Mouse (Mus musculus) CD4-positive, CD25-positive, alpha-beta regulatory T cell, adult 2 months (primary cell): ENCODE measurements around the gene Vac14.
A peak's percentile ranks its signal among the peaks of the same experiment; 100 is the strongest.

ENCODE experiments used
- DNase-seq: peaks from one replicate; pipeline ENCODE4 v3.0.0-alpha.2; 2012; ENCODE audit warnings: low read depth, low spot score

The Vac14 gene

GRCm38 (mm10) chr8:110717131-110717530, 98.7 kb downstream of the Vac14 start:
- DNase-seq = no peak

- DNase-seq = no peak
Measured at GRCm38 (mm10) chr8:110718209-110718968, 100.0 kb downstream of the Vac14 start.

GRCm38 (mm10) chr8:110718969-110719670, 100.7 kb downstream of the Vac14 start:
- no peak for DNase-seq

GRCm38 (mm10) chr8:110719898-110720653, 101.7 kb downstream of the Vac14 start:
- no peak for DNase-seq

- peak; percentile 31 for DNase-seq
Measured at GRCm38 (mm10) chr8:110720685-110721598, 102.6 kb downstream of the Vac14 start, which contains the start of gene Mtss1l. Mtss1l (plus strand) TSS chr8:110721476.

- peak; percentile 29 for DNase-seq
Measured at GRCm38 (mm10) chr8:110721606-110722413, 103.4 kb downstream of the Vac14 start.

- no peak for DNase-seq
Measured at GRCm38 (mm10) chr8:110722414-110723011, 104.1 kb downstream of the Vac14 start.

GRCm38 (mm10) chr8:110724493-110724892, 106.1 kb downstream of the Vac14 start:
- no peak for DNase-seq

- no peak for DNase-seq
Measured at GRCm38 (mm10) chr8:110725084-110725838, 106.9 kb downstream of the Vac14 start.

GRCm38 (mm10) chr8:110726893-110727292, 108.5 kb downstream of the Vac14 start:
- peak; percentile 59 for DNase-seq

- DNase-seq = no peak
Measured at GRCm38 (mm10) chr8:110731346-110731859, 113.0 kb downstream of the Vac14 start.

- no peak for DNase-seq
Measured at GRCm38 (mm10) chr8:110733036-110733435, 114.7 kb downstream of the Vac14 start.

GRCm38 (mm10) chr8:110738591-110739195, 120.3 kb downstream of the Vac14 start:
- DNase-seq = no peak

- DNase-seq = no peak
Measured at GRCm38 (mm10) chr8:110740629-110741175, 122.3 kb downstream of the Vac14 start.

- DNase-seq = no peak
Measured at GRCm38 (mm10) chr8:110741816-110742451, 123.5 kb downstream of the Vac14 start.

- no peak for DNase-seq
Measured at GRCm38 (mm10) chr8:110742452-110742818, 124.0 kb downstream of the Vac14 start.

- no peak for DNase-seq
Measured at GRCm38 (mm10) chr8:110745162-110745561, 126.8 kb downstream of the Vac14 start.

- no peak for DNase-seq
Measured at GRCm38 (mm10) chr8:110746661-110747060, 128.3 kb downstream of the Vac14 start.
